27 mouse cellular contexts compared by ENCODE assay signal in the genomic region with DNA sequence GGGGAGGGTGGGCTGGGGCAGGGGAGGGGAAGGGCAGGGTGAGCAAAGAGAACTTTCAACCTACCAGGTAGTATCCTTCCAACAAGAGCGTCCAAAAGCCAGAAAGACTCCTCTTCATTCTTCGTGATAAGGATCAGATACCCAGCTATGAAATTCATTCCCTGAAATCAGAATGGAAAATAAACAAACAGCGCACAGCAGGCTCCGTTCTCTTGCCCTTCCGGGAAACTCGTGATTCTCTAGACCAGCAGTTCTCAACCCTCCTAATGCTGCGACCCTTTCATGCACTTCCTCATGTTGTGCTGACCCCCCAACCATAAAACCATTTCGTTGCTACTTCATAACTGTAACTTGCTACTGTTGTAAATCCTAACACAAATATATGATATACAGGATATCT. TPM values are rescaled to one million over a fixed set of nuclear protein-coding genes. Genes with fewer than 3 reads are reported as not detected.
"Had no signal": no experiment of that assay in that cellular context is flagged by ENCODE, and none has a peak within 500 bp of the region (broad histone marks: within the 10 kb centered on the region; RNA-seq: fewer than 3 reads in every experiment).

No protein-coding gene starts in this region.

- H3K4me1 ChIP-seq: embryonic facial prominence, embryonic 10.5 days; embryonic facial prominence, embryonic 12.5 days; embryonic facial prominence, embryonic 13.5 days; embryonic facial prominence, embryonic 15.5 days; forebrain, embryonic 10.5 days; forebrain, embryonic 12.5 days; forebrain, embryonic 13.5 days; forebrain, embryonic 15.5 days had no signal

- H3K4me3 ChIP-seq: embryonic facial prominence, embryonic 10.5 days; embryonic facial prominence, embryonic 12.5 days; embryonic facial prominence, embryonic 13.5 days; embryonic facial prominence, embryonic 15.5 days; erythroblast, embryonic 14.5 days; forebrain, embryonic 10.5 days; forebrain, embryonic 12.5 days; forebrain, embryonic 13.5 days; forebrain, embryonic 15.5 days; heart, adult 2 months had no signal

- H3K27me3 ChIP-seq: embryonic facial prominence, embryonic 12.5 days; embryonic facial prominence, embryonic 13.5 days; embryonic facial prominence, embryonic 15.5 days; forebrain, embryonic 12.5 days; forebrain, embryonic 13.5 days; forebrain, embryonic 15.5 days had no signal

- DNase-seq: cerebellum, adult 18-20 months; cerebellum, adult 2 months; cerebellum, adult 8-10 months; cerebellum, adult 9-10 months; cerebellum, adult 9-11 months; cerebellum, postnatal 10 days; cerebellum, postnatal 14 days; cerebellum, postnatal 25 days; cerebellum, postnatal 36 days; embryo, embryonic 11 days; forebrain, postnatal 0 days; gastrocnemius, postnatal 36 days; heart, adult 11 months; heart, adult 18-20 months; heart, adult 2 months had no signal

- H3K9ac ChIP-seq: embryonic facial prominence, embryonic 12.5 days; embryonic facial prominence, embryonic 13.5 days; embryonic facial prominence, embryonic 15.5 days; forebrain, embryonic 12.5 days; forebrain, embryonic 13.5 days; forebrain, embryonic 15.5 days; forebrain, postnatal 0 days had no signal

- H3K27ac ChIP-seq: embryonic facial prominence, embryonic 10.5 days; embryonic facial prominence, embryonic 12.5 days; embryonic facial prominence, embryonic 13.5 days; embryonic facial prominence, embryonic 15.5 days; forebrain, embryonic 10.5 days; forebrain, embryonic 12.5 days; forebrain, embryonic 13.5 days; forebrain, embryonic 15.5 days; heart, adult 2 months had no signal

- H3K4me2 ChIP-seq: embryonic facial prominence, embryonic 12.5 days; embryonic facial prominence, embryonic 13.5 days; embryonic facial prominence, embryonic 15.5 days; forebrain, embryonic 12.5 days; forebrain, embryonic 13.5 days; forebrain, embryonic 15.5 days had no signal

- H3K9me3 ChIP-seq: embryonic facial prominence, embryonic 10.5 days; embryonic facial prominence, embryonic 12.5 days; embryonic facial prominence, embryonic 13.5 days; embryonic facial prominence, embryonic 15.5 days; forebrain, embryonic 10.5 days; forebrain, embryonic 12.5 days; forebrain, embryonic 13.5 days; forebrain, embryonic 15.5 days had no signal

- ATAC-seq: forebrain, embryonic 13.5 days; forebrain, embryonic 14.5 days; forebrain, embryonic 15.5 days; forebrain, embryonic 16.5 days; forebrain, postnatal 0 days had no signal

- H3K36me3 ChIP-seq: embryonic facial prominence, embryonic 12.5 days; forebrain, embryonic 15.5 days had no signal

RNA-seq across cellular contexts. Expression of a gene that starts 13.6 kb away (rescaled TPM):
- total RNA-seq: granulocyte monocyte progenitor cell, adult 5-6 weeks had no signal
